Mouse (Mus musculus): ENCODE measurements around the gene Pdlim3.

DNA sequence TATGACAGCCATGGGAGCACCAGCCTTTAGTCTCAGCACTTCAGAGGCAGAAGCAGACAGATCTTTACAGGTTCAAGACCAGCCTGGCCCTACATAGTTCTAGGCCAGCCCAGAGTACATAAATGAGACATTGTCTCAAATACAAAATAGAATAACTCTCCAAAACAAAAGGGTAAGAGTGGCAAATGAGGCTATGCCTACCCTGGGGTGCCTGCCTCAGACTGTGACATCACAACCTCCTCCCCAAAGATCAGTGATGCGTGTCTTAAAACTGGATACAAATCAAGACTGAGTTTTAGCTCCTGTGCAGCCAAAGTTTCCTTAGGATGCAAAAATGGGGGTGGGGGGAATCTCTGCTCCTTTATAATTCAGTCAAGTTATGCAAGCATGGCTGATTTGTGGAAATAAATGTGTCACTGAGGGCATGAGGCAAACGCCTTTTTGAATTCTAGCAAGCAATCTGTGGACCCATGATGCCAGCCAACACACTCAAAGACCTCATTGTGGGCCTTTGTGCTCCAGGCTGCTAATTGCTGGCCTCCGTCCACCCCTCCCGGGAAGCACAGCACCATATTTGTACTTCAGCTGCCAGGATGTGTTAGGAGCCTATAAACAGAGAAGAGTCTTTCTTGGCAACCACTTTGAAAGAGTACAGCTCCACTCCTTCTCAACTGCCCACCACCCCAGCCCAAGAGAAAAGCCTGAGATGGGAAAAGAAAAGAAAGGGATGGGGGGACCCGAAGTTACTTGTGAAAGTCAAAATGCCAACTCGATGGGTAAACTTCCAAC is 41.0 kb upstream of the Pdlim3 start:
- TF ChIP-seq CTCF (IDR thresholded peaks at IDR 0.05) (no peak), EP300 (IDR thresholded peaks at IDR 0.05) (no peak)
